Mouse (Mus musculus) left cerebral cortex, adult 8-10 months (tissue): ENCODE measurements around the gene Plxnd1. TPM values are rescaled to one million over a fixed set of nuclear protein-coding genes. Genes with fewer than 3 reads are reported as not detected.
A peak's percentile ranks its signal among the peaks of the same experiment; 100 is the strongest.

Experiments used
- DNase-seq, 2 experiments: peaks; one replicate each; pipeline ENCODE4 v3.0.0; 2022; ENCODE audit warnings: low spot score in 2 of 2
- total RNA-seq, 4 experiments: library from RNA; stranded (reverse); gene quantifications; 2 replicates each; pipeline ENCODE4 v1.2.4; 2022

Plxnd1 gene
- 100 to 1,000 TPM in 1 of 4 experiments, 10 to 100 TPM in 3; 91.7 to 106 (median 98.0) TPM for total RNA-seq

DNA sequence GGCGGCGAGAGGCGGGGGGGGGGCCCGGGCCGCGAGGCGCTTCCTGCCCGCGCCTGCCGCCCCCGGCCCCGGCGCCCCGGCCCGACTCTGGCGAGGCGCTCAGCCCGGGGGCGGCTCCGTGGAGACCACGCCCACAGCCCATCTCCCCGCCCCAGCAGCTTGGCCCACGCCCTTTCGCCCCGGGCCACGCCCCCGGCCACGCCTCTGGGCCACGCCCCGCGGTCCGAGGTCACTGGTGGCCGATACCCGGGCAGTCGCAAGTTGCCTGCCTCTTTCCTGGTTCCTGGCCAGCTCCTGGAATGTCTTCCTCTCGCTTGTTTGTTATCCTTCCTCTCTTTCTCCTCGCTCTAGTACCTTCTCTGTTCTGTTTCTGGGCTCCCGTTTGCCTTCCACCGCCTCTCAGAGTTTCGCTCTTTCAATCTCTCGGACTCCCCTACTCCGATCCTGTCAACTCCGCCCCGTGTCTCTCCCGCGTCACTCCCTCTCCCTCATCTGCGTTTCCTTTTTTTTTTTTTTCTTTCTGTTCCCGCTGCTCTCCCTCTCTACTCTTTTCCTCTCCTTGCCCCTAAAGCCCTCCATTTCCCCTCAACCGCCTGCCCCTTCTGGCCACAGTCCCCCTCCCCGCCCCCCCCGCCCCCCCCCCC, at the start of gene Plxnd1:
Plxnd1 (minus strand) TSS at position 129 of the 644 bp plus-strand sequence.
- DNase-seq = peak; percentile 74

DNA sequence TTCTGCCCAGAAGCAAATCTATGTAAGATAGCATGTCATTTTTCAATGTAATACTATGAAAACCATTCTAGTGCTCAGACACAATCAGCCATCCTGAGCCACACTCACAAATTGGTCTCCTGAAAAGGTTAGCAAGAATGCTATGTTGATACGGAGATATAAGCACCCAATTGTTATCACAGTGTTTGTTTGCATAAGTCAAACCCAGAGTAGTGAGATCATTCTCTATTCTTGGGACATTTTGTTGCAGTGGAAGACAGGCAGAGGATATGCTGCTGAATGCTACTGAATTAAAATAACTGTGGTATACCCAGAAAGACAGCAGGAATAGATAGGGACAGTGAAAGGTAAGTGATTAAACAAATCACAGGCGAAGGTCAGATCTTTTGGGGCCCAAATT, 49.2 kb upstream of the Plxnd1 start:
- DNase-seq = no peak

DNA sequence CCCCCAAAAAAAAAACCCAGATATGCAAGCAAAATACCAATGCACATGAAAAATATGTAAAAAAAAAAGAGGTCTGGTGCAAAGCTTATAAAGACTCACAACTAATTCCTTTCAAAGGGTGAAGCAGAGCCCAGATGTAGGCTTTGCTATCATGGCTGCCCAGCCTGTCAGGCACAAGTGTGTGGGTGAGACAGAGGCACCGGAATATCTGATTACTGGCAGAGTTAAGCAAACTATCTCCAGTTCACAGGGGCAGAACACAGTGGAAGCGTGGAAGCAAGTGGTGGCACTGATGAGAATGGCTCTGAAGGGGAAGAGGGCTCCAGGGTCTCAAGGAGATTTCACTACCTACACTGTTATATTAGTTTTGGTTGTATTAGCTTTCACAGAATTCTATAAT, 43.4 kb upstream of the Plxnd1 start:
- no peak for DNase-seq

DNA sequence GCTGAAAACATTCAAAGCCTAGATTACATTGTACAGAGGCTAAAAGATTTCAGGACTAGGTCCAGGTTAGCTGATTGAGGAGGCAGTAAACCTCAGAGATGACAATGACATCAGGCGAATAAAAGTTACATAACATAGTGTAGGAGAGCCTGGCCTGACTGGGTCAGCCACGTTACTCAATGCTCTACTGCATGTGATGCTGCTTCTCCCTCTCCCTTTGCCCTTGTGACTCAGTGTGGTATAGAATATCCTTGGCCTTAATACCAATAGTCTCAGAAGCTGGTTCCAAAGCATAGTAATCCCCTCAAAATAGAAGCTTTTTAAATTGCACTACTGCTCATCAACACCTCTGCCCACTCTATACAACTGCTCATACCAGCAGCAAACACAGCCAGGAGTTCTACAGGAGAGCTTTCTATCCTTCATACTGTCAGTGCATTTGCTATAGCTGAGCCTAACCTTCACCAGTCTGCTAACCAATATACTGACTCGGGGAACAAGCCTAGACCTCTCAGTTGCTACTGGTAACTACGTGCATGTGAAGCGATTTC, 42.6 kb upstream of the Plxnd1 start:
- DNase-seq = no peak

DNA sequence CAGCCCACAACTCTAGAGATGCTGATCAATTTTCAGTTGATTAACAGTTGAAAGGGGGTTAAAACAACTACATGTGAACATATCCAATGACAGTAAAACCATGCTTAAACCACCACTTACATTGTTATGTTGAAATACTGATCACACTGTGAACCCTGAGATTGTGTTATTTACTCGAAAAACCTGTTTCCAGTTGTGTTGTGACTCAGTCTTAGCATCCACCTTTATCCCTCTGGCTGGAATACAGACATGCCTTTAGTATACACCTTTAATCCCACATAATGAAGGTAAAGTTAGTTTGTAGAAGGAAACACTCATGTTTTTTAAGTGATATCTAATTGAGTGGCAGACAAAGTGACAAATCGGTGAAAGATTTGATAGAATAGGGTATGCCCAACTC, 41.8 kb upstream of the Plxnd1 start:
- DNase-seq = no peak

DNA sequence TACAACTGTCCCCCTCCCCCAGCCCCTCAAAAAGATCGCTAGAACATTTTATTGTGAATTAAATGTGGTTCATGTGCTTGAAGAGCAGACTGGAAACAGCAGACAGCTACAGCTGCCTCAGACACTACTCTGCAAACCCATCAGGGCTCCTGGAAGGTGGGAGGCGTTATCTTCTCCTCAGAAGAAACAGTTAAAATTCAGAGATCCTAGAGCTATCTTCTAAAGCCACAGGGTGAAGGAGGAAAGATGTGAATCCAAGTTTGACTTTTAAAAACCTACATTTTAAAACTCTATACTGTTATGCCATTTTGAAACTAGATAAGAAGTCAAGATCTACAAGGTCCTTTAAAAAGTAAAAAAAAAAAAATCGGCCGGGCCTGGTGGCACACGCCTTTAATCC, 36.2 kb upstream of the Plxnd1 start:
- no peak for DNase-seq

DNA sequence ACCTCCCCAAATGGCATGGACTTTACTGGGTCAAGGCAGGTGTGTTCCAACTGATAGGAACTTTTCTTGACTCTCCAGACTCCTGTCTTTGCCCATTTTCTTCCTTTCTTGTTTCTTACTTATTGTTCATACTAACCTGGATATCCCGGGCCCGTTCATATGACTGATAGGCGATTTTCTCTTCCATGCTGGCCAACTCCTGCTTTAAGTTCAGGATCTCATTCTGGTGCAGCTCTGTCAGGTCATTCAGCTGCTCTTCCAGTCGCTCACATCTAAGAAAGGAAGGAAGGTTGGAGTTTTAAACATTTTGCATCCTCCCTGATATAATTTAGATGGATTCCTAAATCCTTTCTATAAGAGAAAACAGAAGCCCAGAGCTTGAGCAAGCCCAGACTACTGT, 29.9 kb upstream of the Plxnd1 start:
- no peak for DNase-seq

DNA sequence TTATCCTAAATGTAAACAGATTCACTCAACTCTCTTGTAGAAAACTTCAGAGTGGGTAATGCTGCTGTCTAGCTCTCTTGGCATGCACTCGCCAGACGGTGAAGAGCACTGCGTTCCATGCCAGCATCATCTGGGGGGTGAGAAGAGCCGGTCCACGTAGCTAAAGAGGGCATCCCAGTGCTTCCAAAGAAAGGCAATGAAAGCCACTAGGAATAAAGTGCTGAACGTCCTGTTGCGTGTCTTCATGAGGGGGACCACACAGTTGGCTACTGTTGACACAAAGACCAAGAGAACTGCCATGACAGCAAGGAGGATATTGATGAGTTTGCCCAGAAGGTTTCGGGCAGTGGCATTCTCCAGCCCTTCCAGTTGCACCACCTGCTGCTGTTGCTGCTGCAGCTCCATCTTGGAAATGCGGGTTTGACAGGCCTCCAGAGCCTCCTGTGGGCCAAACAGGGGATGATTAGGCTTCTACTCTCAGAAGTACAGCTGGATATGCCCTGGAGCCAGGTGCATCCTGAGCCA, 27.2 kb upstream of the Plxnd1 start:
- no peak for DNase-seq

DNA sequence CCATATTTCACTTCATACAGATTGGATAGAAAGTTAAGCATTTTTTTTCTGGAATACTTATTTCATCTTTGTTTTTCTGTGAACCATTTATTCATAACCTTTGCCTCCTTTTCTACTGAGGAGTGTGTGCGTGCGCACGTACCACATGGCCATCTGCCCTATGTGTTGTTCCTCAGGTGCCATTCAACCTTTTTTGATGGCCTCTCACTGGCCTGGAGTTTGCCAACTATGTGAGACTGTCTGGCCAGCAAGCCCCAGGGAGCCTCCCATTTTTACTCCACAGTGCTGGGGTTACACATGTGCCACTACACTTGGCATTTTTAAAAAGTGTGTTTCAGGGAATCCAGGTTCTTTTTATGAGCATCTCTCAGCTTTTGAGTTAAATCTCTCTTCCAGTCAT, 21.1 kb upstream of the Plxnd1 start:
- no peak for DNase-seq

DNA sequence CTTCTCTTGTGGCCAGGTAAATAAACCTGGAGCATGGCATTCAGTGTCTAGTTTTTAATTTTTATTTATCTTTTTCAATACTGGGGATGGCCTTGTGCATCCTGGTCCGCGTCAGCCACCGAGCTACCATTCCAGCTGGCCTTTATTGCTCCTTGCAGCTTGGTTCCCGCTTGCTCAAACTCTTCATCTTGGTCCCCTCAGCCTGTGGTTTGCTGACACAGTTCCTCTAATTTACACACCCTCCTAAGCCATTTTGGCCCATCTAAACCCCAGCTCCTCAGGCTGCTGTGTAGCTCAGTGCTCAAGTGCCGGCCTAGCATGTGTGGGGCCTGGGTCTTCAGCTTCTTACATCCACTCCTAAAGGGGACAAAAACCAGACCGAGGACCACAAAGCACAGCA, 19.3 kb upstream of the Plxnd1 start:
- no peak for DNase-seq

DNA sequence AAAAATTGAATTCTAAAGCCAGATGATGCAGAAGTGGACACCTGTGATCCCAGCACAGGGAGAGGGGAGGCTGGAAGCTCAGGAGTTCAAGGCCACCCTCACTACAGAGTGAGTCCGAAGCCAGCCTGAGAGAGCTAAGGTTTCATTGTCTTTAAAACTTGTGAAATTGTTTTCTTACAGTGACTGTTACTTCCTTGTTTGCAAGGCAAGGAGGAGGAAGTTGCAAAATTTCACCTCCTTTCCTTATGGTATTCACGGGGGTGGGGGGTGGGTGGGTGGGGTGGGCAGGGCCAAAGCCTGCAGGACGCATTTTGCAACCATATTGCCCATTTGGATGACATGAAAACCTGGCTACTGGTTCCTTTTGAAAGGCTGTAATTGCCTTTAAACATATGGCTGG, 18.9 kb upstream of the Plxnd1 start:
- no peak for DNase-seq

DNA sequence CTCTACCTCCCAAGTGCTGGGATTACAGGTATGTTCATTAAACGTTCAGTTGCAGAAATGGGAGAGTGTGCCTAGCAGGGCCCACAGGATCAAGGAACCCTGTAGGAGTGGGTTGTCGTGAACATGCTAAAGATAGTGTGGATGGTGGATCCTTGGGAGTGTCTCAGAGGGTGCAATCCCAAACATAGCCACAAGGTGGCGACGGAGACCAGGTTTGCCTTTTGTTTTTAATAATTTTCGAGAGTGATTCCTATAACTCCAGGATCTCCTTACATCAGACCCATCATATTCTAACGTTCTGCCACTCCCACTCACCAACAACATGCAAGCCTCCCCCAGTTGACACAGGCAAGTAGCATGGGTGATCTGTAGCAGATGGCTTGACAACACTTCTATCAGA, 15.7 kb upstream of the Plxnd1 start:
- peak; percentile 46 to 99 for DNase-seq

DNA sequence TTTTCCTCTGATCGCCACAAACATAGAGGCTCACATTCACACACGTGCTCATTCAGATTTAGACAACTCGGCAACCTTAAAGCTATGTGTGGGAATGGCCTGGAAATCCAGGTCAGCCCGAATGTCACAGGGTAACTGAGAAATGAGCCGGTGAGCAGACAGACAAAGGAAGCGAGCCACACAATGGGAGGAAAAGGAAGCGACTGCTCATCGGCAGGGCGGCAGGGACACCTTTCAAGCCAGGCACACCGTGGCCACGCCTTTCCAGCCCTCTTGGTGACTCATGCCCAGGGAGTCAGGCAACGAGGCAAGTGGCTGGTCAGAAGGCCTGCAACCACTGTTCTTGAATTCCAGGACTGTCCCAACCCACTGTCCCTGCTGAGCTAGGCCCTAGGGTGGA, 14.6 kb upstream of the Plxnd1 start:
- DNase-seq = no peak

DNA sequence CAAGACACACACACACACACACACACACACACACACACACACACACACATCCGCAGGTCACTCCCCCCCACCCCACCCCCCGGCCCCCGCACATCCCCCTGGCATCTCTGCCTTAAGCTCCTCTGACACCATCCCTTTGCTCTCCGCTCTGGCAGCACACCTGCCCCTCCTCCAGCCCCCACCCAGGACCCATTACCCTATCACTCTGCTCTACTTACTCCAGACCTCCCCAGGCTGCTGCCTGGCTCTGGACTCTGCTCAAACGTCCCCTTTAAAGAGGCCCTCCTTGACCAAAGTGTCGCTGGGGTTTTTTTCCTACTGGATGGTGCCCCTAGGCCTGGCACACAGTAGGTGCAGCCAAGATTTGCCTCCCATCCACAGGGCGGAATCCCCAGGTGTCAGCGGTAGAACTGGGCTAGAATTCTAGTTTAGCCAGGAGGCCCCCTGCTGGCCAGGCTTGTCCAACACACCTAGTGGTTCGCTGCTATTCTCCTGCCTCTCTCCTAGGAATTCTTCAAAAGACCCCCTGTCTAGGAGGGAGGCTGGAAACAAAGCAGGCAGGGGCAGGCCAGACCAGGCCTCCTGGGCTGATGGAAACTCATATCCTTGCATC, 12.9 kb upstream of the Plxnd1 start:
- no peak for DNase-seq

DNA sequence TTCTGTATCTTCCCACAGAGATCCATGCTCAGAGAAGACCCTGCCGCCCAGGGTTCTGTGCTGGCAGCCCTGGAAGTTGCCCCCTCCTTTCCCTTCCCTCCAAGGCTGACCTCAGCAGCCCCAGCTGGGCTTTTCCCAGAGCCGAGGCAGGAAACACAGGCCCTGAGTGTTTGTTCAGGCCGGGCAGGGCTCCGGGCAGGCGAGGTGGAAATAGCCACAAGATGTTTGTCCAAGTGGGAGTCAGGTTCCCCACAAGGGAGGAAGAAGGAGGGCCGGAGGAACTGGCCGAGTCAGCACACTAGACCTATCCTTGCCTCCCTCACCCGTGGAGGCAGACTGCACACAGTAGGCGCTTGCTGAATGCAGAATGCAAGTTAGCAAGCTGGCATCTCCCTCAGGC, 11.9 kb upstream of the Plxnd1 start:
- DNase-seq = no peak

DNA sequence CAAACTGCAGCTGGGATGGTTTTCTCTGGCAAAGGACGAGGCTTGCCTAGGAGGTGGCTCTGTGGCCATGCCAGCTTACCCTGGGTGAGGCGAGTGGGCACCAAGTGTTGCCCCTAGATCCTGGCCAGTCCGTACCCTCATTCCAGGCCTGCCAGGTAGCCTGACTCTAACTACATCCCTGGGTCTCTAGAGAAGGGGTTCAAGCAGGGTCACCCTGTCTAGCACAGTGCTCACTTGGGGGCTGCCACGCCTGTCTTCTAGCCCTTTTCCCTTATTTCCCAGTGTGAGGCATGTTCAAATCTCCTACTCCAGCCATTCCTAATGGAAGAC, 11.1 kb upstream of the Plxnd1 start:
- no peak for DNase-seq

DNA sequence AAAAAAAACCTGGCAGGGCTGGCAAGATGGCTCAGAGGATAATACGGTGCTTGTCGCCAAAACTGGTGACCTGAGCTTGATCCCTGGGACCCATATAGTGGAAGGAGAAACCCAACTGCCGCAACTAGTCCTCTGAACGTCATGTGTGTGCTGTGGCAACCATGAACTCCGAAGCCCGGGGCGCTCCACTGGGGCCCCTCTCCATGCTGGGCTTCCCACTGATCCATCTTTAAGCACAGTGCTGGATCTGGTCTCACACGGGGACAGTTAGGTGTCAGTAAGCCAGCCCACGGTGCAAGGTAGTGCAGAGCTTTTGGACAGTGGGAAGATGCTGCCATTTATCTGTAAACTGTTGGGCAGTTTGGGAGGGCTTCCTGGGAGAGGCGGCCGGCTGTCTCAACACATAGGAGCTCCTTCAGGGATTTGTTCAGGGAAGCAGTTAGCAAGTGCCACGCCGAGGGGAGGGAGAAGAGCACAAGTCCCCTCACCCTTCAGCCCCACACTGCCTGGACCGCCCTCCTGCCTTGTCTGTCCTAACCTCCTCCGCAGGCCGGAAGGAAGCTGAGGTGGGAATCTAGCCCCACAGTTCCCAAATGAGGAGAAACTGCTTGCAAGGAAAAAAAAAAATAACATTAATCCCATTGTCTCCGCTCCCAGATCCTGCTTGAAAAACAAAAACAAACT, 10.6 kb upstream of the Plxnd1 start:
- no peak for DNase-seq

DNA sequence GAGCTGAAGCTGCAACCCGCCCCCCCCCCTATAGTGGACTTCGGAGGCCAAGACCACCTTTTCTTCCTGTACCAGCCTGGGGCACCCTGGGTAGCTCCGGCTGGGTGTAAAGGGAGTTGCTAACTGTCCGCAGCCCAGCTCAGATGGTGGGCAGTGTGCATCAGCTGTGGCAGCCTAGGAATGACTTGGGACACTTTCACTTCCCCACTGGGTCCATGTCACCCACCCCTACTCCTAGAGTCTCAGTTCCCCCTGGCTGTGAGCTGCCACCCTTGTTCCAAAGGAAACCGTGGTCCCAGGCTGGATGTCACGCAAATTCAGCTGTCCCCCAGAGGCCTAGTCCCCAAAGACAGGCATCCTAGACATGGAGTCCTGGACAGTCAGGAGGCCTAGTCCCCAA, 9.9 kb upstream of the Plxnd1 start:
- no peak for DNase-seq

DNA sequence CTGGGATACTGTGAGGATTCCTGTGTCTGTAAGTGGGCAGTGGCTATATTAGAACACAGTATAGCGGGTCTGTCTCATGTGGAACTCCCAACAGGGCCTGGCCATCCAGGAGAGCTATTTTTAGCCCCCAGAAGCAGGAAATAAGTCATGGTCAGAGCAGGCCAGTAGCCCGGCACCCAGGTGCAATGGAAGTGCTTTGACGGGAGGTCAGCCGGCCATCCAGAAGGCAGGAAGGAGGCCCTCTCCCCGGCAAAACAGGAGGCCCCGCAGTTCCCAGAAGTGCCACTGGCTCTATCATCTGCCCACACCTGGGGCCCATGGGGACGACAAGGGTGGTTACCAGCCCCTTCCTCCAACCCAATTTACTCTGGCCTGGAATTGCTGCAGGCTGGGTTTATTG, 9.3 kb upstream of the Plxnd1 start:
- no peak for DNase-seq

DNA sequence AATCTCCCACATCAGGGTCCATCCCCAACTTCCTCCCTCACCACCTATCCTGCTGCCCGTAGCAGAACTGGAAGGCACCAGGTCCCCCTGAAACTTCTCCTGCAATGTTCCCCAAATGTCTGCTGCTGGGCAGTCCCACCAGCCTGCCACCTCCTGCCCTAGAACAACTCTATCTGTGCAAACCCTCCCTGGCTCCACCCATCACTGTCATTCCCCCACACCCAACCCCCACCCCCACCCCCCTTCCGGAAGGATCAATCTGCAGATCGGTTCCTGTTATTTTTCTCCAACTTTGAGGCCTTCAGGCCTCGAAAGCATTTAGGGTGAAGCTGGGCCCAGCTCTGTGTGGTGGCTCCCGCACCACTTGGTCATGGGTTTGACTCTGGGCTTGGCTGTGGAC, 8.7 kb upstream of the Plxnd1 start:
- DNase-seq = no peak

DNA sequence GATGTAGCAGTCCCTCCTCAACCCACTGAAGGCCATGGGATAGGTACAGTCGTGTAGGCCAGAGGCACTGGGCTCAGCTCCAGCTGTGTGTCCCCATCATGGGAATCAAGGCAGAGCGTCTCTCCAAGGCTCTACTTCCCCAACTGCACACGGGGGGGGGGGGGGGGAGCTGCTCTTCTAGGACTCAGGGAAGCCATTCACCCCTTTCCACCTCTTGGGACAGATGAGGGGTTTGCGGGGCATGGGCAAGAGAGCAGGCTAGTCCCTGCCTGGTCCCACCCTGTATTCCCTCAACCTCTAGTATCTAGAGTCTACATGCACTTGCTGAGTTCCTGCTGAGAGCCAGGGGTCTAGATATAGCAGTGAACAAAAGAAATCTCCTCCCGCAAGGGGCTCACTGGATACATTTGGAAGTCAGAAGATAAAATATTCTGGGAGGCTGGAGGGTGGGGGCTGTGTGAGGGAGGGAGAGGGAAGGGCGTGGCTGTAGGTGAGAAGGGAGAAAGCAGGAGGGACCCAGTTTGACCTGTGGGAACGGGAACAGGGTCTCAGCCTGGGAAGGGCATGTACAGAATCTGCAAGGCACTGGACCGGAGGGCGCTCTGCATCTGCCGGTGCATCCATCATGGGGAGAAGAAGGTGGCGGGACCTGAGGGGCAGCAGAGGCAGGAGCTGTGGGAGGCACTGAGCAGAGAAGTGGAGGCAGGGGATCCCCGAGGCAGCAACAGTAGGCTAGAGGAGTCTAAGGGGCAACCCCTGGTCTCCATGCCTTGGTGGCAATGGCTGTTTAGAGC, 7.7 kb upstream of the Plxnd1 start:
- DNase-seq = no peak

DNA sequence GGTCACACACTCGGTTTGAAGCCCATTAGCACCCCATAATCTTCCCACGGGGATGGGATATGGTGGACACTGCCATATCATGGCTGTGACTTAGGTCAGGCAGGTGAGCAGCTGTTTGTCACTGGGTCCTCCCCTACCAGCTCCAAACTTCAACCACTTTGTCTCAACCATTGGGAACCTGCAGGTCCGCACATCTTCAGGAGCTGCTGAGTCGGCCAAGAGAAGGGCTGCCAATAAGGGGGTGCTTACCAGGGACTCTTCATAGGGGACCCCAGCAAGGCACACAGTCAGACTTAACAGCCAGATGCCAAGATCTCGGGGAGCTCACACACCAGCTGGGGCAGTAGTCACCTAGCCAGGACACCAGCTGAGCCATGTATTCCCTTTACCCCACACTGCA, 6.0 kb upstream of the Plxnd1 start:
- no peak for DNase-seq
